Mouse (Mus musculus): ENCODE data around the gene Slc4a8. TPM values are rescaled to one million over a fixed set of nuclear protein-coding genes. Genes with fewer than 3 reads are reported as not detected.

Slc4a8 gene
- polyA plus RNA-seq, 1 experiment from 2014 or later = 31.1 TPM

- Histone ChIP-seq H3K9me3 (replicated peaks; ENCODE audit: control insufficient read depth, low read length, poor library complexity, severe bottlenecking) (no peaks in the 10 kb centered on the region), H3K4me1 (ENCODE audit: control insufficient read depth, insufficient read depth, low read length) (no peaks in the 10 kb centered on the region), H3K27ac (ENCODE audit: low read length) (no peak overlapping the region), H3K27me3 (ENCODE audit: control insufficient read depth, insufficient read depth, low read depth, low read length) (no peaks in the 10 kb centered on the region), H3K9ac (ENCODE audit: low read depth, low read length) (no peak overlapping the region), H3K36me3 (ENCODE audit: control insufficient read depth, insufficient read depth, low read length) (peaks cover 6% of the 10 kb centered on the region), H3K4me2 (ENCODE audit: low read length) (no peak overlapping the region), H3K4me3 (ENCODE audit: low read depth, low read length) (no peak overlapping the region)
- whole genome bisulfite sequencing = 54% methylated on average over 19 of the region's 19 CpGs
- ATAC-seq = no peak
Observed at GRCm38 (mm10) chr15:100775189-100776166, 13.9 kb downstream of the Slc4a8 start.

GRCm38 (mm10) chr15:100776424-100776823, 14.9 kb downstream of the Slc4a8 start:
- WGBS = 99% methylated on average over 3 of the region's 3 CpGs
- H3K4me1 ChIP-seq (ENCODE audit: control insufficient read depth, insufficient read depth, low read length) = no peaks in the 10 kb centered on the region
- H3K9ac ChIP-seq (ENCODE audit: low read depth, low read length) = 0 out of 2 replicates have a peak overlapping the region, but pooled peaks have one; percentile 14
- ATAC-seq = no peak
- H3K27ac ChIP-seq (ENCODE audit: low read length) = no peak overlapping the region
- no peaks in the 10 kb centered on the region for H3K27me3 ChIP-seq (ENCODE audit: control insufficient read depth, insufficient read depth, low read depth, low read length)
- H3K9me3 ChIP-seq (replicated peaks; ENCODE audit: control insufficient read depth, low read length, poor library complexity, severe bottlenecking) = no peaks in the 10 kb centered on the region
- no peak overlapping the region for H3K4me3 ChIP-seq (ENCODE audit: low read depth, low read length)
- no peak overlapping the region for H3K4me2 ChIP-seq (ENCODE audit: low read length)
- H3K36me3 ChIP-seq (ENCODE audit: control insufficient read depth, insufficient read depth, low read length) = peaks cover 6% of the 10 kb centered on the region

- no peak overlapping the region for H3K4me2 ChIP-seq (ENCODE audit: low read length)
- no peaks in the 10 kb centered on the region for H3K4me1 ChIP-seq (ENCODE audit: control insufficient read depth, insufficient read depth, low read length)
- H3K9me3 ChIP-seq (replicated peaks; ENCODE audit: control insufficient read depth, low read length, poor library complexity, severe bottlenecking) = no peaks in the 10 kb centered on the region
- 61% methylated on average over 32 of the region's 32 CpGs for WGBS
- no peak overlapping the region for H3K9ac ChIP-seq (ENCODE audit: low read depth, low read length)
- no peak overlapping the region for H3K4me3 ChIP-seq (ENCODE audit: low read depth, low read length)
- H3K36me3 ChIP-seq (ENCODE audit: control insufficient read depth, insufficient read depth, low read length) = peaks cover 6% of the 10 kb centered on the region
- H3K27ac ChIP-seq (ENCODE audit: low read length) = no peak overlapping the region
- no peaks in the 10 kb centered on the region for H3K27me3 ChIP-seq (ENCODE audit: control insufficient read depth, insufficient read depth, low read depth, low read length)
- no peak for ATAC-seq
Observed at GRCm38 (mm10) chr15:100777020-100778016, 15.8 kb downstream of the Slc4a8 start.

GRCm38 (mm10) chr15:100779896-100780295, 18.3 kb downstream of the Slc4a8 start:
- Histone ChIP-seq H3K36me3 (ENCODE audit: control insufficient read depth, insufficient read depth, low read length) (peaks cover 21% of the 10 kb centered on the region), H3K9me3 (replicated peaks; ENCODE audit: control insufficient read depth, low read length, poor library complexity, severe bottlenecking) (no peaks in the 10 kb centered on the region), H3K4me2 (ENCODE audit: low read length) (no peak overlapping the region), H3K27ac (ENCODE audit: low read length) (no peak overlapping the region), H3K9ac (ENCODE audit: low read depth, low read length) (no peak overlapping the region), H3K27me3 (ENCODE audit: control insufficient read depth, insufficient read depth, low read depth, low read length) (no peaks in the 10 kb centered on the region), H3K4me3 (ENCODE audit: low read depth, low read length) (no peak overlapping the region), H3K4me1 (ENCODE audit: control insufficient read depth, insufficient read depth, low read length) (no peaks in the 10 kb centered on the region)
- ATAC-seq = no peak
- WGBS = 59% methylated on average over 10 of the region's 10 CpGs

- no peaks in the 10 kb centered on the region for H3K9me3 ChIP-seq (replicated peaks; ENCODE audit: control insufficient read depth, low read length, poor library complexity, severe bottlenecking)
- no peak overlapping the region for H3K4me2 ChIP-seq (ENCODE audit: low read length)
- no peaks in the 10 kb centered on the region for H3K4me1 ChIP-seq (ENCODE audit: control insufficient read depth, insufficient read depth, low read length)
- H3K36me3 ChIP-seq (ENCODE audit: control insufficient read depth, insufficient read depth, low read length) = peaks cover 28% of the 10 kb centered on the region
- H3K27ac ChIP-seq (ENCODE audit: low read length) = no peak overlapping the region
- 94% methylated on average over 13 of the region's 13 CpGs for WGBS
- H3K9ac ChIP-seq (ENCODE audit: low read depth, low read length) = no peak overlapping the region
- no peak for ATAC-seq
- no peak overlapping the region for H3K4me3 ChIP-seq (ENCODE audit: low read depth, low read length)
- H3K27me3 ChIP-seq (ENCODE audit: control insufficient read depth, insufficient read depth, low read depth, low read length) = no peaks in the 10 kb centered on the region
Observed at GRCm38 (mm10) chr15:100783244-100783987, 21.9 kb downstream of the Slc4a8 start.

GRCm38 (mm10) chr15:100790219-100790618, 28.7 kb downstream of the Slc4a8 start:
- H3K4me2 ChIP-seq (ENCODE audit: low read length) = no peak overlapping the region
- ATAC-seq = no peak
- peaks cover 34% of the 10 kb centered on the region for H3K36me3 ChIP-seq (ENCODE audit: control insufficient read depth, insufficient read depth, low read length)
- H3K4me3 ChIP-seq (ENCODE audit: low read depth, low read length) = no peak overlapping the region
- 75% methylated on average over 6 of the region's 6 CpGs for WGBS
- no peak overlapping the region for H3K27ac ChIP-seq (ENCODE audit: low read length)
- no peaks in the 10 kb centered on the region for H3K27me3 ChIP-seq (ENCODE audit: control insufficient read depth, insufficient read depth, low read depth, low read length)
- H3K4me1 ChIP-seq (ENCODE audit: control insufficient read depth, insufficient read depth, low read length) = no peaks in the 10 kb centered on the region
- no peaks in the 10 kb centered on the region for H3K9me3 ChIP-seq (replicated peaks; ENCODE audit: control insufficient read depth, low read length, poor library complexity, severe bottlenecking)
- no peak overlapping the region for H3K9ac ChIP-seq (ENCODE audit: low read depth, low read length)

GRCm38 (mm10) chr15:100792324-100792723, 30.8 kb downstream of the Slc4a8 start:
- Histone ChIP-seq H3K9ac (ENCODE audit: low read depth, low read length) (no peak overlapping the region), H3K4me1 (ENCODE audit: control insufficient read depth, insufficient read depth, low read length) (no peaks in the 10 kb centered on the region), H3K4me3 (ENCODE audit: low read depth, low read length) (no peak overlapping the region), H3K36me3 (ENCODE audit: control insufficient read depth, insufficient read depth, low read length) (peaks cover 41% of the 10 kb centered on the region), H3K9me3 (replicated peaks; ENCODE audit: control insufficient read depth, low read length, poor library complexity, severe bottlenecking) (no peaks in the 10 kb centered on the region), H3K27me3 (ENCODE audit: control insufficient read depth, insufficient read depth, low read depth, low read length) (no peaks in the 10 kb centered on the region), H3K27ac (ENCODE audit: low read length) (no peak overlapping the region), H3K4me2 (ENCODE audit: low read length) (no peak overlapping the region)
- 36% methylated on average over 2 of the region's 2 CpGs for WGBS
- ATAC-seq = no peak

- ATAC-seq = no peak
- peaks cover 43% of the 10 kb centered on the region for H3K36me3 ChIP-seq (ENCODE audit: control insufficient read depth, insufficient read depth, low read length)
- no peak overlapping the region for H3K27ac ChIP-seq (ENCODE audit: low read length)
- 79% methylated on average over 13 of the region's 13 CpGs for WGBS
- H3K9me3 ChIP-seq (replicated peaks; ENCODE audit: control insufficient read depth, low read length, poor library complexity, severe bottlenecking) = no peaks in the 10 kb centered on the region
- H3K4me1 ChIP-seq (ENCODE audit: control insufficient read depth, insufficient read depth, low read length) = no peaks in the 10 kb centered on the region
- H3K4me2 ChIP-seq (ENCODE audit: low read length) = no peak overlapping the region
- no peak overlapping the region for H3K9ac ChIP-seq (ENCODE audit: low read depth, low read length)
- H3K27me3 ChIP-seq (ENCODE audit: control insufficient read depth, insufficient read depth, low read depth, low read length) = no peaks in the 10 kb centered on the region
- no peak overlapping the region for H3K4me3 ChIP-seq (ENCODE audit: low read depth, low read length)
Observed at GRCm38 (mm10) chr15:100800914-100801313, 39.4 kb downstream of the Slc4a8 start.
